Mouse (Mus musculus) hindbrain, postnatal 0 days (tissue): ENCODE results near the gene Eef1akmt1. TPM values are rescaled to one million over a fixed set of nuclear protein-coding genes. Genes with fewer than 3 reads are reported as not detected.
A peak's percentile ranks its signal among the peaks of the same experiment; 100 is the strongest.

Experiments used
- ATAC-seq: fragments of 200-750 bp; cut with Nextera tagmentation; 2 replicates; pipeline ENCODE4 v1.8.0; 2017; ENCODE audit warnings: mild to moderate bottlenecking, moderate TSS enrichment, moderate library complexity
- DNase-seq: peaks from one replicate; pipeline ENCODE4 v3.0.0-alpha.2; 2015; ENCODE audit warnings: low spot score
- H3K27ac ChIP-seq: fragments of 300-500 bp; sonication (generic); 2 replicates; pipeline ENCODE4 v1.5.1; 2014; ENCODE audit warnings: mild to moderate bottlenecking
- H3K27me3 ChIP-seq: fragments of 300-500 bp; sonication (generic); 2 replicates; pipeline ENCODE4 v1.6.1; 2014; ENCODE audit warnings: low read length, mixed read lengths; ENCODE audit not compliant: insufficient read depth
- H3K36me3 ChIP-seq: fragments of 300-500 bp; sonication (generic); 2 replicates; pipeline ENCODE4 v1.6.1; 2014; ENCODE audit warnings: low read length, mixed read lengths; ENCODE audit not compliant: insufficient read depth
- H3K4me1 ChIP-seq: fragments of 300-500 bp; sonication (generic); 2 replicates; pipeline ENCODE4 v1.6.1; 2014; ENCODE audit warnings: antibody characterized with exemption, low read length, mixed read lengths; ENCODE audit not compliant: insufficient read depth
- H3K4me2 ChIP-seq: fragments of 300-500 bp; sonication (generic); 2 replicates; pipeline ENCODE4 v1.6.1; 2014; ENCODE audit warnings: low read depth, mild to moderate bottlenecking, low read length, moderate library complexity, mixed read lengths
- H3K4me3 ChIP-seq: fragments of 300-500 bp; sonication (generic); 2 replicates; pipeline ENCODE4 v1.5.1; 2014; ENCODE audit warnings: low read length
- H3K9ac ChIP-seq: fragments of 300-500 bp; sonication (generic); replicated peaks from 2 replicates; pipeline ENCODE4 v1.6.1; 2014; ENCODE audit warnings: mild to moderate bottlenecking, low read length, moderate library complexity, mixed read lengths
- H3K9me3 ChIP-seq: fragments of 300-500 bp; sonication (generic); 2 replicates; pipeline ENCODE4 v1.6.1; 2016; ENCODE audit warnings: low read length, mixed read lengths
- CTCF ChIP-seq: IDR thresholded peaks from 2 replicates; pipeline ENCODE4 v1.5.1; 2016; ENCODE audit warnings: antibody characterized with exemption, control low read depth, low read depth
- WGBS: fragments of 180-500 bp; shearing (Covaris S2); extraction: QIAGEN DNeasy Blood & Tissue Kit; methylation state at CpG from one replicate; pipeline ENCODE4 v1.1.7; 2014; 5-methylcytosine and 5-hydroxymethylcytosine counted together
- polyA plus RNA-seq: library from polyadenylated mRNA; unstranded; fragments of >200 nt; fragmentation: Nextera tagmentation; extraction: Ambion mirVana; gene quantifications from 2 replicates; pipeline ENCODE4 v1.2.1, GENCODE M21; 2015
- total RNA-seq: library from RNA; depleted of rRNA; stranded (reverse); fragments of >200 nt; gene quantifications from 2 replicates; pipeline ENCODE4 v1.2.3, GENCODE M21; 2014

Gene Eef1akmt1
- total and polyA plus RNA-seq, 2 experiments from 2014 or later = 32.9 to 69.9 TPM

DNA sequence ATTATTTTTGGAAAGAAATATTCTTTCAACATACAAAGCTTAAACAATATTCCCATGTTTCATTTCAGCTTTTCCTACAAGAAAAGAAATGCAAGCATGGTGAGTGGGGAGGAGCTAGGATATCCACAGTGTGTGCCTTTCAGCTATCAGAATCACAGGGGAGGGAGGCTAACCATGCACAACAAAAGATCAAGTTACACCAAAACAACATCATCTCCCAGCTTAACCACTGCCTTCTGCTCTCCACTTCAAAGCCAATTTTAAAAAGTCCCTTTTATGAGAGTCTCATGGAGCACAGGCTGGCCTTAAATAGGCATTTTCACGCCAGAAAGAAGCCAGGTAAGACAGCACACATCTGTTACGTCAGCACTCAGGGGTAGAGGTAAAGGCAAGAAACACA is 39.6 kb upstream of the Eef1akmt1 start:
- ATAC-seq (no peak), DNase-seq (no peak)
- Histone ChIP-seq H3K4me2 (no peak overlapping the region), H3K4me3 (no peak overlapping the region), H3K36me3 (no peaks in the 10 kb centered on the region), H3K9ac (no peak overlapping the region), H3K27ac (no peak overlapping the region), H3K27me3 (no peaks in the 10 kb centered on the region), H3K4me1 (peaks cover 5% of the 10 kb centered on the region; the same call in 1 of the 2 replicates), H3K9me3 (no peaks in the 10 kb centered on the region)
- TF ChIP-seq CTCF = no peak
- WGBS = 63% methylated on average over 2 of the region's 2 CpGs

GRCm38 (mm10) chr14:57609816-57610329 is 38.5 kb upstream of the Eef1akmt1 start:
- H3K9me3 ChIP-seq = no peaks in the 10 kb centered on the region
- no peak for TF ChIP-seq CTCF
- 81% methylated on average over 4 of the region's 4 CpGs for WGBS
- H3K36me3 ChIP-seq = no peaks in the 10 kb centered on the region
- no peak overlapping the region for H3K27ac ChIP-seq
- DNase-seq (no peak), ATAC-seq (no peak)
- no peak overlapping the region for H3K4me3 ChIP-seq
- H3K4me2 ChIP-seq = no peak overlapping the region
- H3K9ac ChIP-seq = no peak overlapping the region
- H3K4me1 ChIP-seq = peaks cover 5% of the 10 kb centered on the region; the same call in 1 of the 2 replicates
- no peaks in the 10 kb centered on the region for H3K27me3 ChIP-seq

- H3K4me3 ChIP-seq = no peak overlapping the region
- peaks cover 8% of the 10 kb centered on the region for H3K36me3 ChIP-seq
- no peaks in the 10 kb centered on the region for H3K27me3 ChIP-seq
- H3K9ac ChIP-seq = no peak overlapping the region
- 9% methylated on average over 1 of the region's 1 CpGs for WGBS
- H3K4me2 ChIP-seq = no peak overlapping the region
- DNase-seq (peak; percentile 88), ATAC-seq (peak; percentile 85)
- no peaks in the 10 kb centered on the region for H3K9me3 ChIP-seq
- no peak for TF ChIP-seq CTCF
- no peak overlapping the region for H3K27ac ChIP-seq
- H3K4me1 ChIP-seq = peaks cover 5% of the 10 kb centered on the region; the same call in 1 of the 2 replicates
Measured at GRCm38 (mm10) chr14:57607500-57607899, 36.1 kb upstream of the Eef1akmt1 start.

DNA sequence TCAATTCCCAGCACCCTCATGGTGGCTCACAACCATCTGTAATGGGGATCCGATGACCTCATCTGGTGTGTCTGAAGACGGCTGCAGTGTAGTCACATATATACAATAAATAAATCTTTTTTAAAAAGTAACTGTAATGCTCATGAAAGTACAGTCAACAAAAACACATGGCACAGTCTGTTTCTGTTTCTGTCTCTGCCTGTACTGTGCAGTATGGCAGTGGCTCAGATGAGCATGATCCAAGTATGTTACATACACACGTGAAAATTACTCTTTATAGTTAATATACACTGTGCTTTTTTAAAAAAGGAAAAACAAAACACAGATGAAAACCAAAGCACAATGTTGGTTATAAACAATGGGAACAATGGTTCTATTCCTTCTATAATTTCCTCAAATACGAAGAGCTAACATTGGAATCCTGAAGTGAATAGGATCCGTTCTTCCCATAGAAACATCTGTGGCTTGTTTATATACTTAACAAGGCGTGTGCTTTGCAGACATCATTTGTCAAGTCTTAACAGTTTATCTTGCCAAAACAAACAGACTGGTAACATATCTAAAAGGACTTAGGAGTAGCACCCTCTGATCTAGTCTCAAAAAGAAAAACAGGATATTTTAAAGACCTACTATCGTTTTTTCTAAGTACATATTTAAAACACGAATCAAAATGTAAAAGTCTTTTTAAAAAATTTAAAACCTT is 35.4 kb upstream of the Eef1akmt1 start:
- peaks cover 13% of the 10 kb centered on the region for H3K36me3 ChIP-seq
- 64% methylated on average over 8 of the region's 8 CpGs for WGBS
- peaks cover 5% of the 10 kb centered on the region; the same call in 1 of the 2 replicates for H3K4me1 ChIP-seq
- H3K27ac ChIP-seq = no peak overlapping the region
- ATAC-seq = no peak
- no peaks in the 10 kb centered on the region for H3K27me3 ChIP-seq
- no peaks in the 10 kb centered on the region for H3K9me3 ChIP-seq
- no peak overlapping the region for H3K9ac ChIP-seq
- no peak for DNase-seq
- TF ChIP-seq CTCF = no peak
- no peak overlapping the region for H3K4me2 ChIP-seq
- no peak overlapping the region for H3K4me3 ChIP-seq

DNA sequence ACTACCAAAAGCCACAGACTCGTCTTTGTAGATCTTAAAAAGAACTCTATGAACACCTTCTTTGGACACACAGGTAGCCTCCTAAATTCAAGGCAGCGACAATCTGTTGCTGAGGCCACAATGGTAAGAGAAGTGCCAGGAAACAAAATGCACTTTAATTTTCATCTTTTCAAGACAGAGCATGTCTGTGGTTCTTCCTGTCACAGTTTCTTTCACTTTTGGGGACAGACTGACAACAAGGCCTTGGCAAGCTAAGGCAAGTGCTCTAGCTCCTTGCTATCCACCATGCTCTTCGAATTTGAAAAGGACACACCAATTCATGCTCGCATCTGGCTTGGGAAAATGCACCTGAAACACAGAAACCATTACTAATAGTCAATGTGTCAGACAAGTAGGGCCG is 21.9 kb upstream of the Eef1akmt1 start:
- DNase-seq = no peak
- H3K4me1 ChIP-seq = no peaks in the 10 kb centered on the region
- H3K27ac ChIP-seq = no peak overlapping the region
- no peak for TF ChIP-seq CTCF
- peaks cover 49% of the 10 kb centered on the region for H3K36me3 ChIP-seq
- H3K4me3 ChIP-seq = no peak overlapping the region
- no peak overlapping the region for H3K4me2 ChIP-seq
- 95% methylated on average over 5 of the region's 5 CpGs for WGBS
- no peaks in the 10 kb centered on the region for H3K27me3 ChIP-seq
- no peak overlapping the region for H3K9ac ChIP-seq
- no peaks in the 10 kb centered on the region for H3K9me3 ChIP-seq
- ATAC-seq = no peak

GRCm38 (mm10) chr14:57591830-57592229 is 20.4 kb upstream of the Eef1akmt1 start:
- peaks cover 57% of the 10 kb centered on the region for H3K36me3 ChIP-seq
- 94% methylated on average over 3 of the region's 3 CpGs for WGBS
- H3K27ac ChIP-seq = no peak overlapping the region
- DNase-seq (no peak), ATAC-seq (no peak)
- H3K4me3 ChIP-seq = no peak overlapping the region
- no peak for TF ChIP-seq CTCF
- H3K9ac ChIP-seq = no peak overlapping the region
- H3K9me3 ChIP-seq = no peaks in the 10 kb centered on the region
- H3K4me2 ChIP-seq = no peak overlapping the region
- H3K27me3 ChIP-seq = no peaks in the 10 kb centered on the region
- H3K4me1 ChIP-seq = no peaks in the 10 kb centered on the region
